Mouse (Mus musculus): Measurements from ENCODE around the gene Aaas. TPM values are rescaled to one million over a fixed set of nuclear protein-coding genes. Genes with fewer than 3 reads are reported as not detected.

The Aaas gene
- polyA plus RNA-seq, 1 experiment: 194 TPM

GRCm38 (mm10) chr15:102336946-102337345 lies 13.6 kb downstream of the Aaas start:
- TF ChIP-seq GATA1 (IDR thresholded peaks at IDR 0.05; ENCODE audit: low read length): no peak

GRCm38 (mm10) chr15:102335254-102335653 lies 15.3 kb downstream of the Aaas start:
- TF ChIP-seq GATA1 (IDR thresholded peaks at IDR 0.05; ENCODE audit: low read length): no peak

- TF ChIP-seq GATA1 (IDR thresholded peaks at IDR 0.05; ENCODE audit: low read length): no peak
Observed at GRCm38 (mm10) chr15:102331610-102332015, 19.0 kb downstream of the Aaas start, which contains the start of gene Myg1. TSS of gene Myg1 (plus strand) at chr15:102331709.

- TF ChIP-seq GATA1 (IDR thresholded peaks at IDR 0.05; ENCODE audit: low read length): no peak
Observed at GRCm38 (mm10) chr15:102326892-102327291, 23.7 kb downstream of the Aaas start.

GRCm38 (mm10) chr15:102326022-102326576 lies 24.5 kb downstream of the Aaas start, which contains the start of gene Pfdn5:
TSS of gene Pfdn5 (plus strand) at chr15:102326116.
- no peak for TF ChIP-seq GATA1 (IDR thresholded peaks at IDR 0.05; ENCODE audit: low read length)

- no peak for TF ChIP-seq GATA1 (IDR thresholded peaks at IDR 0.05; ENCODE audit: low read length)
Observed at GRCm38 (mm10) chr15:102324654-102325473, 25.7 kb downstream of the Aaas start.

GRCm38 (mm10) chr15:102316263-102316662 lies 34.3 kb downstream of the Aaas start:
- TF ChIP-seq GATA1 (IDR thresholded peaks at IDR 0.05; ENCODE audit: low read length): no peak

GRCm38 (mm10) chr15:102315292-102315691 lies 35.3 kb downstream of the Aaas start:
- TF ChIP-seq GATA1 (IDR thresholded peaks at IDR 0.05; ENCODE audit: low read length): no peak

- no peak for TF ChIP-seq GATA1 (IDR thresholded peaks at IDR 0.05; ENCODE audit: low read length)
Observed at GRCm38 (mm10) chr15:102311489-102311888, 39.1 kb downstream of the Aaas start.

GRCm38 (mm10) chr15:102310074-102310845 lies 40.3 kb downstream of the Aaas start:
- TF ChIP-seq GATA1 (IDR thresholded peaks at IDR 0.05; ENCODE audit: low read length): no peak

- no peak for TF ChIP-seq GATA1 (IDR thresholded peaks at IDR 0.05; ENCODE audit: low read length)
Observed at GRCm38 (mm10) chr15:102308717-102309116, 41.9 kb downstream of the Aaas start.

- TF ChIP-seq GATA1 (IDR thresholded peaks at IDR 0.05; ENCODE audit: low read length): no peak
Observed at GRCm38 (mm10) chr15:102302542-102302941, 48.0 kb downstream of the Aaas start.

- no peak for TF ChIP-seq GATA1 (IDR thresholded peaks at IDR 0.05; ENCODE audit: low read length)
Observed at GRCm38 (mm10) chr15:102296368-102297006, 54.1 kb downstream of the Aaas start.

GRCm38 (mm10) chr15:102295633-102296367 lies 54.8 kb downstream of the Aaas start, which contains the start of gene Espl1:
TSS of gene Espl1 (plus strand) at chr15:102296266.
- no peak for TF ChIP-seq GATA1 (IDR thresholded peaks at IDR 0.05; ENCODE audit: low read length)

Other genes with a start within 250 kb of the Aaas start
- gene Spryd3, start 214.5 kb downstream of the Aaas start, polyA plus RNA-seq (2012): 17.4 and 17.7 TPM in 2 replicates
- gene Igfbp6, start 206.4 kb downstream of the Aaas start, polyA plus RNA-seq (2012): 0.16 and 0.45 TPM in 2 replicates
- gene Soat2, start 200.2 kb downstream of the Aaas start, polyA plus RNA-seq (2012): 5.5 and 5.9 TPM in 2 replicates
- gene Zfp740, start 147.5 kb downstream of the Aaas start, polyA plus RNA-seq (2012): 14.6 and 16.0 TPM in 2 replicates
- gene Csad, start 146.0 kb downstream of the Aaas start, polyA plus RNA-seq (2012): 8.9 and 9.5 TPM in 2 replicates
- 29.3 and 36.6 TPM in 2 replicates for gene Itgb7, start 118.8 kb downstream of the Aaas start, polyA plus RNA-seq (2012)
- gene Rarg, start 93.3 kb downstream of the Aaas start, polyA plus RNA-seq (2012): 2.6 and 2.9 TPM in 2 replicates
- not detected in 2 replicates for gene Gm9918, start 80.2 kb downstream of the Aaas start, polyA plus RNA-seq (2012)
- 74.7 and 76.7 TPM in 2 replicates for gene Mfsd5, start 71.3 kb downstream of the Aaas start, polyA plus RNA-seq (2012)
- gene Espl1, start 54.5 kb downstream of the Aaas start, polyA plus RNA-seq (2012): 38.5 and 42.8 TPM in 2 replicates
- gene Pfdn5, start 24.7 kb downstream of the Aaas start, polyA plus RNA-seq (2012): 9.9 and 26.7 TPM in 2 replicates
- 74.6 and 92.3 TPM in 2 replicates for gene Myg1, start 19.1 kb downstream of the Aaas start, polyA plus RNA-seq (2012)
- gene Sp7, start 16.4 kb upstream of the Aaas start, polyA plus RNA-seq (2012): not detected in 2 replicates
- gene Sp1, start 55.4 kb upstream of the Aaas start, polyA plus RNA-seq (2012): 15.3 and 42.1 TPM in 2 replicates
- not detected in 2 replicates for gene Amhr2, start 94.6 kb upstream of the Aaas start, polyA plus RNA-seq (2012)
- gene Prr13, start 108.3 kb upstream of the Aaas start, polyA plus RNA-seq (2012): 56.7 and 227 TPM in 2 replicates
- 289 and 813 TPM in 2 replicates for gene Pcbp2, start 119.8 kb upstream of the Aaas start, polyA plus RNA-seq (2012)
- not detected in 2 replicates for gene Gm10337, start 153.0 kb upstream of the Aaas start, polyA plus RNA-seq (2012)
- 1.2 and 1.3 TPM in 2 replicates for gene Map3k12, start 166.3 kb upstream of the Aaas start, polyA plus RNA-seq (2012)
- 75.2 and 86.3 TPM in 2 replicates for gene Tarbp2, start 167.4 kb upstream of the Aaas start, polyA plus RNA-seq (2012)
- 1.4 and 1.7 TPM in 2 replicates for gene Npff, start 174.2 kb upstream of the Aaas start, polyA plus RNA-seq (2012)

Measured in G1E-ER4 (cell line).